Mouse (Mus musculus) CH12.LX (cell line): Measurements from ENCODE around the gene Vwf. TPM values are rescaled to one million over a fixed set of nuclear protein-coding genes. Genes with fewer than 3 reads are reported as not detected.

ENCODE experiments used
- DNase-seq: peaks from one replicate; pipeline ENCODE4 v3.0.0-alpha.2; 2013; ENCODE audit errors: extremely low read depth
- H3K27ac ChIP-seq: 2 replicates; pipeline ENCODE4 v1.5.1; 2012; ENCODE audit warnings: low read depth, mild to moderate bottlenecking, control low read depth, moderate library complexity; ENCODE audit not compliant: insufficient read depth
- H3K27me3 ChIP-seq: replicated peaks from 2 replicates; pipeline ENCODE3; 2012; ENCODE audit warnings: inconsistent platforms
- H3K36me3 ChIP-seq, 2 experiments: replicated peaks in 1 of 2; 2 replicates each; pipeline versions ENCODE3 to v1.6.1; 2012; ENCODE audit warnings: inconsistent platforms in 1 of 2, low read length in 1 of 2, mild to moderate bottlenecking in 1 of 2, mixed read lengths in 1 of 2, moderate library complexity in 1 of 2; ENCODE audit not compliant: control insufficient read depth in 1 of 2, insufficient read depth in 1 of 2
- H3K4me1 ChIP-seq, 2 experiments: 2 replicates each; pipeline ENCODE4 v1.6.1; 2012; ENCODE audit warnings: inconsistent platforms in 1 of 2, moderate library complexity in 1 of 2; ENCODE audit not compliant: insufficient read depth in 2 of 2, control insufficient read depth in 1 of 2
- H3K4me2 ChIP-seq: 2 replicates; pipeline ENCODE4 v1.6.1; 2012; ENCODE audit warnings: low read depth, mild to moderate bottlenecking, control low read depth; ENCODE audit not compliant: poor library complexity, insufficient read depth, severe bottlenecking
- H3K4me3 ChIP-seq, 3 experiments: fragments of 150-350 bp in 1 of 3; sonication (generic) in 1 of 3; replicated peaks in 1 of 3; 2 replicates each; pipeline versions ENCODE3 to v1.5.1; 2011 to 2012; ENCODE audit warnings: low read depth in 2 of 3, low read length in 2 of 3, mild to moderate bottlenecking in 2 of 3, moderate library complexity in 2 of 3, control low read depth in 1 of 3, improper control_type of control experiment in 1 of 3, inconsistent platforms in 1 of 3, mixed read lengths in 1 of 3; ENCODE audit not compliant: poor library complexity in 1 of 3
- H3K79me2 ChIP-seq: replicated peaks from 2 replicates; pipeline ENCODE4 v1.6.1; 2012; ENCODE audit warnings: mild to moderate bottlenecking, moderate library complexity; ENCODE audit not compliant: control insufficient read depth, poor library complexity, insufficient read depth, severe bottlenecking; ENCODE audit errors: extremely low read depth
- H3K9ac ChIP-seq: 2 replicates; pipeline ENCODE4 v1.6.1; 2012; ENCODE audit warnings: low read depth, mild to moderate bottlenecking, control low read depth, moderate library complexity; ENCODE audit not compliant: insufficient read depth
- H3K9me3 ChIP-seq: replicated peaks from 2 replicates; pipeline ENCODE3; 2012; ENCODE audit warnings: low read length, inconsistent platforms, mixed read lengths
- BHLHE40 ChIP-seq: IDR thresholded peaks from 2 replicates; pipeline ENCODE4 v1.6.1; 2011; ENCODE audit warnings: mild to moderate bottlenecking, low read depth, low read length, improper control_type of control experiment
- CHD2 ChIP-seq: IDR thresholded peaks from 2 replicates; pipeline ENCODE4 v1.6.1; 2011; ENCODE audit warnings: low read length, improper control_type of control experiment
- CTCF ChIP-seq, 2 experiments: IDR thresholded peaks in 1 of 2; conservative IDR thresholded peaks in 1 of 2; 2 replicates each; pipeline ENCODE4 v1.5.1; 2011 to 2012; ENCODE audit warnings: low read depth in 2 of 2, low read length in 2 of 2, improper control_type of control experiment in 1 of 2, inconsistent platforms in 1 of 2, mild to moderate bottlenecking in 1 of 2, moderate library complexity in 1 of 2
- E2F4 ChIP-seq: IDR thresholded peaks from 2 replicates; pipeline ENCODE4 v1.6.1; 2011; ENCODE audit warnings: low read depth, low read length, improper control_type of control experiment; ENCODE audit not compliant: insufficient replicate concordance
- ETS1 ChIP-seq: conservative IDR thresholded peaks from 2 replicates; pipeline ENCODE4 v1.6.1; 2012; ENCODE audit warnings: low read depth, mild to moderate bottlenecking, inconsistent platforms, low read length, improper control_type of control experiment, moderate library complexity
- GABPA ChIP-seq: IDR thresholded peaks from 2 replicates; pipeline ENCODE4 v1.6.1; 2012; ENCODE audit warnings: low read depth, low read length, improper control_type of control experiment, inconsistent platforms; ENCODE audit not compliant: insufficient replicate concordance
- JUN ChIP-seq: IDR thresholded peaks from 2 replicates; pipeline ENCODE4 v1.6.1; 2011; ENCODE audit warnings: low read depth, mild to moderate bottlenecking, low read length, improper control_type of control experiment, moderate library complexity; ENCODE audit not compliant: insufficient read depth
- JUND ChIP-seq: conservative IDR thresholded peaks from 2 replicates; pipeline ENCODE4 v1.6.1; 2011; ENCODE audit warnings: low read depth, low read length, improper control_type of control experiment
- MAFK ChIP-seq: IDR thresholded peaks from 2 replicates; pipeline ENCODE4 v1.6.1; 2011; ENCODE audit warnings: low read length, improper control_type of control experiment; ENCODE audit not compliant: insufficient replicate concordance
- MAX ChIP-seq: IDR thresholded peaks from 2 replicates; pipeline ENCODE4 v1.6.1; 2011; ENCODE audit warnings: low read length, improper control_type of control experiment
- MAZ ChIP-seq: IDR thresholded peaks from 2 replicates; pipeline ENCODE4 v1.6.1; 2012; ENCODE audit warnings: low read depth, mild to moderate bottlenecking, inconsistent platforms, low read length, improper control_type of control experiment, moderate library complexity
- MEF2A ChIP-seq: IDR thresholded peaks from 2 replicates; pipeline ENCODE4 v1.6.1; 2014; ENCODE audit warnings: low read depth, mild to moderate bottlenecking, inconsistent platforms, low read length, improper control_type of control experiment, borderline replicate concordance
- MXI1 ChIP-seq: IDR thresholded peaks from 2 replicates; pipeline ENCODE4 v1.6.1; 2011; ENCODE audit warnings: mild to moderate bottlenecking, low read depth, low read length, improper control_type of control experiment
- MYC ChIP-seq: IDR thresholded peaks from 2 replicates; pipeline ENCODE4 v1.6.1; 2011; ENCODE audit warnings: low read depth, mild to moderate bottlenecking, improper control_type of control experiment, low read length
- NELFE ChIP-seq: IDR thresholded peaks from 2 replicates; pipeline ENCODE4 v1.6.1; 2011; ENCODE audit warnings: low read depth, low read length, improper control_type of control experiment
- PAX5 ChIP-seq: IDR thresholded peaks from 2 replicates; pipeline ENCODE4 v1.6.1; 2012; ENCODE audit warnings: low read length, inconsistent platforms, mixed read lengths
- POLR2AphosphoS2 ChIP-seq: IDR thresholded peaks from 2 replicates; pipeline ENCODE4 v1.6.1; 2011; ENCODE audit warnings: low read depth, low read length, improper control_type of control experiment
- RCOR1 ChIP-seq: conservative IDR thresholded peaks from 2 replicates; pipeline ENCODE4 v1.6.1; 2012; ENCODE audit warnings: low read depth, mild to moderate bottlenecking, inconsistent platforms, low read length, improper control_type of control experiment
- SIN3A ChIP-seq: IDR thresholded peaks from 2 replicates; pipeline ENCODE4 v1.6.1; 2012; ENCODE audit warnings: low read length, improper control_type of control experiment, inconsistent platforms
- SMC3 ChIP-seq: IDR thresholded peaks from 2 replicates; pipeline ENCODE4 v1.6.1; 2011; ENCODE audit warnings: low read depth, low read length, improper control_type of control experiment
- TBP ChIP-seq: conservative IDR thresholded peaks from 2 replicates; pipeline ENCODE4 v1.6.1; 2011; ENCODE audit warnings: low read depth, low read length, improper control_type of control experiment
- USF2 ChIP-seq: conservative IDR thresholded peaks from 2 replicates; pipeline ENCODE4 v1.6.1; 2011; ENCODE audit warnings: low read depth, low read length, improper control_type of control experiment
- ZC3H11A ChIP-seq: IDR thresholded peaks from 2 replicates; pipeline ENCODE4 v1.6.1; 2012; ENCODE audit warnings: low read depth, mild to moderate bottlenecking, inconsistent platforms, low read length, improper control_type of control experiment
- ZMIZ1 ChIP-seq: IDR thresholded peaks from 2 replicates; pipeline ENCODE4 v1.6.1; 2012; ENCODE audit warnings: low read depth, mild to moderate bottlenecking, inconsistent platforms, low read length, improper control_type of control experiment
- dilution Hi-C: fragments of 300-500 bp; cut with MboI; formaldehyde crosslinking; loops from 2 replicates; pipeline ENCODE4 v1.14.3; 2020; ENCODE audit warnings: low sequenced_read_pairs; ENCODE audit not compliant: extremely low pct_unique_long_range_greater_than_20kb, extremely low pct_ligation_motif_present
- in situ Hi-C: fragments of 300-500 bp; cut with MboI; formaldehyde crosslinking; loops from 3 replicates; pipeline ENCODE4 v1.14.3; 2019; ENCODE audit warnings: low sequenced_read_pairs, low pct_ligation_motif_present, low pct_unique_long_range_greater_than_20kb, mixed read lengths
- polyA plus RNA-seq: library from polyadenylated mRNA; unstranded; fragments of >175 nt; gene quantifications from 2 replicates; pipeline ENCODE4 v1.2.1, GENCODE M21; 2012; ENCODE audit warnings: low read depth; ENCODE audit not compliant: insufficient read length
- total RNA-seq, 2 experiments: library from RNA; depleted of rRNA; stranded (reverse); fragments of 300-350 nt in 1 of 2; fragments of >200 nt in 1 of 2; gene quantifications; 2 replicates each; pipeline ENCODE4 v1.2.3; 2012 to 2014

Vwf gene
- total and polyA plus RNA-seq, 3 experiments, result not detected

DNA sequence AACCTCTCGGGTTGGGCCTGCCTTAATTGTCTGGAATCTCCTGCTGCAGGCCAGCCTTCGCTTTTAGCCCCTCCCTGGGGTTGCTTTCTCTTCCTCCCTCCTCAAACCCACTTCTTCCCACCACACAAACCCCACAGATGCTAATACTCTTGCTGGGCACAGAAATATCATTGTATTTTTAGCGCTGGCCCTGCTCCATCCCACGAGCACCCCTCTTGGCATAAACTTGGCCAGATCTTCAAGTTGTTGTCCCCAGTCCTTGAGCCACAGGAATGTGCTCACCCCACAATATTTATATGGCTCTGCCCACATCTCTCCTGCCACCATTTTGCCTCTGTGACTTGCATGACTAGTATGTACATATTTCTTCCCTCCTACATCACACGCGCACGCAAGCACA, 35.4 kb upstream of the Vwf start:
- DNase-seq, result no peak
- H3K4me1 ChIP-seq, result peaks cover 2 to 18% of the 10 kb centered on the region in 2 experiments; a peak in 3 of 4 replicates
- H3K27ac ChIP-seq, result no peak overlapping the region
- no peak overlapping the region for H3K4me3 ChIP-seq
- H3K79me2 ChIP-seq, result no peaks in the 10 kb centered on the region
- H3K9ac ChIP-seq, result no peak overlapping the region
- no peaks in the 10 kb centered on the region for H3K36me3 ChIP-seq
- no peaks in the 10 kb centered on the region for H3K9me3 ChIP-seq
- dilution Hi-C loops, result no loop called here
- in situ Hi-C loops, result no loop called here
- no peak for TF ChIP-seq JUN
- no peak for TF ChIP-seq PAX5
- no peak for TF ChIP-seq ZC3H11A
- TF ChIP-seq USF2, result no peak
- TF ChIP-seq CHD2, result no peak
- no peak for TF ChIP-seq E2F4
- no peak for TF ChIP-seq SMC3
- TF ChIP-seq RCOR1, result no peak
- no peak for TF ChIP-seq CTCF (conservative IDR thresholded peaks at IDR 0.05 in 1 of 2, IDR thresholded peaks at IDR 0.05 in 1 of 2; ENCODE audit: low read depth in 2 of 2, low read length in 2 of 2)
- TF ChIP-seq MAFK, result no peak
- no peak for TF ChIP-seq SIN3A
- TF ChIP-seq MAX, result no peak
- TF ChIP-seq MXI1, result no peak
- no peak for TF ChIP-seq MYC
- TF ChIP-seq ETS1, result no peak
- TF ChIP-seq MEF2A, result no peak
- no peak overlapping the region for H3K4me2 ChIP-seq
- no peaks in the 10 kb centered on the region for H3K27me3 ChIP-seq

- no peaks in the 10 kb centered on the region for H3K79me2 ChIP-seq
- no peak for TF ChIP-seq GABPA
- TF ChIP-seq USF2, result no peak
- TF ChIP-seq CTCF (conservative IDR thresholded peaks at IDR 0.05 in 1 of 2, IDR thresholded peaks at IDR 0.05 in 1 of 2; ENCODE audit: low read depth in 2 of 2, low read length in 2 of 2), result no peak
- TF ChIP-seq ZMIZ1, result no peak
- no peak for TF ChIP-seq MAX
- no peak for TF ChIP-seq MAZ
- TF ChIP-seq CHD2, result no peak
- TF ChIP-seq JUND, result no peak
- TF ChIP-seq MYC, result no peak
- TF ChIP-seq E2F4, result no peak
- no peak for TF ChIP-seq MXI1
- no peak for TF ChIP-seq JUN
- no peak for TF ChIP-seq SMC3
- TF ChIP-seq BHLHE40, result no peak
- TF ChIP-seq TBP, result no peak
- TF ChIP-seq ZC3H11A, result no peak
- TF ChIP-seq ETS1, result no peak
- no peak for TF ChIP-seq POLR2AphosphoS2
- TF ChIP-seq NELFE, result no peak
- H3K4me2 ChIP-seq, result no peak overlapping the region
- H3K27me3 ChIP-seq, result peaks cover 2% of the 10 kb centered on the region
- H3K9ac ChIP-seq, result no peak overlapping the region
- H3K27ac ChIP-seq, result no peak overlapping the region
- no peaks in the 10 kb centered on the region for H3K9me3 ChIP-seq
- no peak for DNase-seq
- peaks cover 0 to 14% of the 10 kb centered on the region in 2 experiments; a peak in 2 of 4 replicates for H3K4me1 ChIP-seq
- dilution Hi-C loops (no loop called here), in situ Hi-C loops (no loop called here)
- H3K36me3 ChIP-seq, result no peaks in the 10 kb centered on the region
- no peak overlapping the region for H3K4me3 ChIP-seq
Measured at GRCm38 (mm10) chr6:125512950-125513596, 33.5 kb upstream of the Vwf start.
